Mouse (Mus musculus): ENCODE results near the gene Zzz3. TPM values are rescaled to one million over a fixed set of nuclear protein-coding genes. Genes with fewer than 3 reads are reported as not detected.

Zzz3 gene
- total RNA-seq, 2 experiments from 2014 or later: 35.9 to 37.6 TPM

DNA sequence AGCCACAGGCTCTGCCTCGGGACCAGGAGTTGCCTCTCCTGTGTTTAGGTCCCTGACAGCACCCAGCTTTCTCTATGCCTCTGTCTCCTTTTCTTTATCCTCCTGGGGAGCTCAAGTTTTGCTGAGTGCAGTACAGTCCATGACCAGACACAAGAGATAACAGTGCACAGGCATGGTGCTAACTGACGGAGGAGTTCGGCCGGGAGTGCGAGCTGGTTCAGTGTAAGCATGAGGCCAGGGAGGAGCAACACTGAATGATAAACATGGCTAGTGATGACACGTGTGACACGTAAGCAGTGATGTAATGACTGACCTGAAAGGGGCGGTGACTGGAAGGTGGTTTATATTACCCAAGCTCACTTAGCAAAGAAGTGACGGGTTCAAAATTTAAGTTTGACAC is 71.6 kb downstream of the Zzz3 start:
- DNase-seq: no peak

GRCm38 (mm10) chr3:152467312-152467711 is 72.0 kb downstream of the Zzz3 start:
- DNase-seq: peak; percentile 1

- peak; percentile 0 for DNase-seq
These were observed 72.8 kb downstream of the Zzz3 start for GRCm38 (mm10) chr3:152468032-152468431.

- DNase-seq: peak; percentile 1
These were observed 73.3 kb downstream of the Zzz3 start for GRCm38 (mm10) chr3:152468569-152469041.

GRCm38 (mm10) chr3:152469423-152470200 is 74.3 kb downstream of the Zzz3 start:
- peak; percentile 4 for DNase-seq

DNA sequence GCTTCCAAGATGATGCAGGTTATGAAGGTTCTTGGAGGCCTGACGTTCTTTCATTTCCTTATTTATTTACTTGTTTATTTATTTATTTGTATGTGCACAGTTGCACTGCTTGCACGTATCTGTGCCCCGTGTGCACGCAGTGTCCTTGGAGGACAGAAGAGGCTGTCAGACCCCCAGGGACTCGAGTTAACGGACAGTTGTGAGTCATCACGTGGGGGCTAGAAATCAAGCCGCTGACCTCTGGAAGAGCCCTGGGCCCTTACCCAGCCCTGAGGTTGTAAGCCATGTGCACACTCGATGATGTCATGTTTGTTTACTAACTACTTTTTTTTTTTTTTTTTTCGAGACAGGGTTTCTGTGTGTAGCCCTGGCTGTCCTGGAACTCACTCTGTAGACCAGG is 75.1 kb downstream of the Zzz3 start:
- peak; percentile 5 for DNase-seq

GRCm38 (mm10) chr3:152472676-152473075 is 77.4 kb downstream of the Zzz3 start:
- no peak for DNase-seq

- peak; percentile 75 for DNase-seq
These were observed 79.5 kb downstream of the Zzz3 start for GRCm38 (mm10) chr3:152474582-152475277.

DNA sequence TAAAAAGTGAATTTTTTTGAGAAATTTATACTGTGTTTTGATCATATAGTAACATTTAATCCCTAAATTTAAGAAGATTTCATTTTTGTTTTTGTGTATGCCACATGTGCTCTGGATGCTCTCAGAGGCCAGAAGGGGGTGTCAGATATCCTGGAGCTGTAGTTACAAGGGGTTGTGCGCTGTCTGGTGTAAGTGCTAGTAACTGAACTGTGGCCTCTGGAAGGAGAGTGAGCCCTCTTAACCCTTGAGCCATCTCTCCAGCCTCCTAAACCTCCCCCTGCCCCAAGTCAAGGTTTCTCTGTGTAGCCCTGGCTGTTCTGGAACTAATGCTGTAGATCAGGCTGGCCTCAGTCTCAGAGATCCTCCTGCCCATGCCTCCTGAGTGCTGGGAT is 80.0 kb downstream of the Zzz3 start:
- DNase-seq: no peak

DNA sequence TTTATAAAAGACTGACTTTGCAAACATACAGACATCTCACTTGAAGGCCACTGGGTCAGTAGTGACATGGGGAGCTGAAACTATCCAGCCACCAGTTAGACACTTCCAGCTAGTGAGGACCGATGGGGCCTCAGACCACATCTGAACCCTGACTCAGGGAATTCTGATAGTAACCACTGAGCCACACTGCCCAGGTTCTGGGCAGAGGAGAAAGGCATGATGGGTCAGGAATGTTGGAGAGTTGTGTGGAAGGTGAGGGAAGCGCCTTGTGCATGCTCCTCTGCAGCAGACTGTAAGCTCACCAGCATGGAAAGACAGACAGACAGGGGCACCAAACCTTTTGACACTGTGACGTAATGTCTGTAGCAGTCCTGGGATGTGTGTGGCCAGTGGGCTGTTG is 80.6 kb downstream of the Zzz3 start:
- DNase-seq: no peak

DNA sequence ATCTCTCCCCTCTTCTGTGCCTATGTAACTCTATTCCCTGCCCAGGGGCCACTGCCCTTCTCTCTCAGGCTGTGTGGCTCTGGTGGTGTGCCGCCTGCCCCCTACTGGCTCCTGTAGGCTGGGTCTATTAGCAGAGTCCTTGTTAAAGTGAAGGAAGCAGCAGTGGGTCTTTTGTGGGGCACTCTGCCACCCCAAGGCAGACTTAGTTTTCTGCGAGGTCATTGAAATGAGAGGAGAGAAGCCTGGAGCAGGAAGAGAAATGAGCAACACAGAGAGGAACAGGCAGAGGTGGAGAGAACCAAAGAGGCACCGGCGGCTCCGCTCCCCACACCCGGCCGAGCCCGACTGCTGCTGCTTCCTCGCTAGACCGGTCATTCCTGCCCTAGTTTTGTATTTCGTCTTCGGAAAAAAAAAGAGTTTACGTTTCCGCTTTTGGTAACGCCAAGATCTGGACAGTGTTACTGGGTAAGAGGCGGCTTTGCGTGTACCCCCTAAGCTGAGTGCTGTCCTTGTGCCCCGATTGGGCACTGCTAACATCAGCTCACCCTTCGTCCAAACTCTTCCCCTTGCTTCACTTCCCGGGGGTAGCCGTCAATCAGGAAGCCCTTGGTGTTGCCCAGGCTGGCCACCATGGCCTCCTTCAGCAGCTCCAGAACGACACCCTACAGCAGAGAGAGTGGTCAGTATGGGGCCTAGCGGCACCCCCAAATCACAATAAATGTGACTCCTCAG is 82.7 kb downstream of the Zzz3 start:
- DNase-seq: peak; percentile 74

DNA sequence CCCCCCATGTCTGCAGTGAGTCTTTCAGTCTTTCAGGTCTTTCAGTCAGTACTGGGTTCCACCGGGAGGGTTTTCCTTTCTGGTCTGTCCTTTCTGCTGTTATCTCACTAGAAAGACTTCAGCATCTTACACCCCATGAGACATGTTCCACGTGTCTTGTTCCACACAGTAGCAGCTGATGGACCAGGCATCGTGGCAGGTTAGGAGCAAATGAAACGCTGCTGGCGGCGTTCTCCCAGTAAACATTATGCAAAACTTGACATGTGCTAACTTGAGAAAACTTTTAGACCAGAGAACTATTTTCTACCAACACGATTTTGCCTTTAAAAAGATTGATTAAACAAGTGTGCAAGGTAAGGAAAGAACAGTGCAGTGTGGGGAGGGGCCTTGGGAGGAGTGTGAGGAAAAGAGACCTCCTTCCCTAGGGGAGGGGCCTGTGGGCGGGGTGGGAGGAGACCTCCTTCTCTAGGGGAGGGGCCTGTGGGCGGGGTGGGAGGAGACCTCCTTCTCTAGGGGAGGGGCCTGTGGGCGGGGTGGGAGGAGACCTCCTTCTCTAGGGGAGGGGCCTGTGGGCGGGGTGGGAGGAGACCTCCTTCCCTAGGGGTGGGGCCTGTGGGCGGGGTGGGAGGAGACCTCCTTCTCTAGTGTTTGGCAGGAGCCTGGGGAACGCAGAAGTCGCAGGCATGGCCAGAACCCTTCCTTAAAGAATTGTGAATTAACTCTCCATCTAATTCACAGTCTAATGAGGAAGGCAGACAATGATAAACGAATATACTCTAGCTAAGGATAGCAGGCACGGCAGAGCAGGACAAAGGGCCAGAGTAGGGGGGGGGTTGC is 83.5 kb downstream of the Zzz3 start:
- peak; percentile 57 for DNase-seq

- DNase-seq: no peak
These were observed 85.1 kb downstream of the Zzz3 start for GRCm38 (mm10) chr3:152480336-152480735.

DNA sequence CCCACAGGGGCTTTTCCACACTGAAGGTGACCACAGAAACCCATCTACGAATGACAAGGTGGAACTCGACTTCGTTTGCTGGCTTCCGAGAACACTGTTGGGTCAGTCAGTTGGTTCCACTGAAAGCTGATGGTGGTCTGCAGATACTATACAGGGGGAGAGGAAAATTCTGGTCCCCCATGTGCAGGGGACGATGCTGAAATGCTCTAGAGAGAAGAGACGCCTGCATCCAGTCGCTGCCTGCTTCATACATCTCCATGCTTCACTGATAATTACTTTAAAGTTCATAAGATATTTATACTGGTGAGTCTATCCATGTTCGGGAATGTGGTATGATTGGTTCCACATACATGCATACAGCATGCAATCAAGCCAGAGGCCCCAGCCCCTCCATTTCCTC is 86.9 kb downstream of the Zzz3 start:
- DNase-seq: no peak

- DNase-seq: no peak
These were observed 88.5 kb downstream of the Zzz3 start for GRCm38 (mm10) chr3:152483800-152484199.

GRCm38 (mm10) chr3:152484206-152484605 is 88.9 kb downstream of the Zzz3 start:
- DNase-seq: no peak

DNA sequence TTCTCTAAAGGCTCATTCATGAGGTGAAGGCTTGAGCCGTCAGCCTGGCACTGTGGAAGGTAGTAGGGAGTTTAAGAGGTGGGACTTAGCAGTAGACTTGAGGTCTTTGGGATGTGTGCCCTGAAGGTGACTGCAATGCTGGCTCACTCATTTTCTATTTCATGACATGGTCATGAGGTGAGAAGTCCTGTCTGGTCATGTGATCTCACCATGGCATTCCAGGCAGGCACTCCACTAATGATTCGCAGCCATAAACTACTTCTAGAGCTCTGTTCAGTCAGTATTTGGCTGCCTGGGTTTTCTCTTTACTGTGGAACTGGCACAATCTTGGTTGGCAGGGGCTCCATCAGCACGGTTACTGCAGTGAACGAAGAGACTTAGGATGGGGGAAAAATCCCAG is 93.7 kb downstream of the Zzz3 start:
- DNase-seq: no peak

- no peak for DNase-seq
These were observed 95.2 kb downstream of the Zzz3 start for GRCm38 (mm10) chr3:152490423-152490822.

- DNase-seq: no peak
These were observed 97.0 kb downstream of the Zzz3 start for GRCm38 (mm10) chr3:152492241-152492640.

GRCm38 (mm10) chr3:152493813-152494212 is 98.5 kb downstream of the Zzz3 start:
- no peak for DNase-seq

- no peak for DNase-seq
These were observed 99.5 kb downstream of the Zzz3 start for GRCm38 (mm10) chr3:152494667-152495360.

Measured in adrenal gland, postnatal 10 days (tissue).